Mouse (Mus musculus) limb, embryonic 12.5 days (tissue): Measurements from ENCODE around the gene Dpf3. TPM values are rescaled to one million over a fixed set of nuclear protein-coding genes. Genes with fewer than 3 reads are reported as not detected.

Source experiments
- ATAC-seq: fragments of 200-750 bp; cut with Nextera tagmentation; 2 replicates; pipeline ENCODE4 v1.8.0; 2017; ENCODE audit warnings: low read depth, moderate TSS enrichment; ENCODE audit not compliant: insufficient number of reproducible peaks, insufficient read depth, low FRiP score, low TSS enrichment
- H3K27ac ChIP-seq: fragments of 300-500 bp; sonication (generic); 2 replicates; pipeline ENCODE4 v1.5.1; 2016; ENCODE audit warnings: mild to moderate bottlenecking, moderate library complexity
- H3K27me3 ChIP-seq: fragments of 300-500 bp; sonication (generic); 2 replicates; pipeline ENCODE4 v1.6.1; 2016; ENCODE audit warnings: mild to moderate bottlenecking, moderate library complexity
- H3K36me3 ChIP-seq: fragments of 300-500 bp; sonication (generic); 2 replicates; pipeline ENCODE4 v1.6.1; 2016; ENCODE audit warnings: mild to moderate bottlenecking, moderate library complexity
- H3K4me1 ChIP-seq: fragments of 300-500 bp; sonication (generic); replicated peaks from 2 replicates; pipeline ENCODE4 v1.6.1; 2016
- H3K4me2 ChIP-seq: fragments of 300-500 bp; sonication (generic); 2 replicates; pipeline ENCODE4 v1.6.1; 2016; ENCODE audit warnings: mild to moderate bottlenecking, moderate library complexity
- H3K4me3 ChIP-seq: fragments of 300-500 bp; sonication (generic); replicated peaks from 2 replicates; pipeline ENCODE4 v1.5.1; 2016; ENCODE audit warnings: mild to moderate bottlenecking
- H3K9ac ChIP-seq: fragments of 300-500 bp; sonication (generic); replicated peaks from 2 replicates; pipeline ENCODE4 v1.6.1; 2016; ENCODE audit warnings: mild to moderate bottlenecking, moderate library complexity
- H3K9me3 ChIP-seq: fragments of 300-500 bp; sonication (generic); 2 replicates; pipeline ENCODE4 v1.6.1; 2016; ENCODE audit warnings: mild to moderate bottlenecking, moderate library complexity
- WGBS: fragments of 180-500 bp; shearing (Covaris S2); methylation state at CpG from one replicate; pipeline ENCODE4 v1.1.7; 2016; 5-methylcytosine and 5-hydroxymethylcytosine counted together
- polyA plus RNA-seq: library from polyadenylated mRNA; unstranded; fragments of >200 nt; fragmentation: Nextera tagmentation; extraction: Ambion mirVana; gene quantifications from 2 replicates; pipeline ENCODE4 v1.2.1, GENCODE M21; 2016

Gene Dpf3
- polyA plus RNA-seq, 1 experiment from 2014 or later, result 4.4 TPM

GRCm38 (mm10) chr12:83413684-83414083 is 73.8 kb downstream of the Dpf3 start:
- Histone ChIP-seq H3K4me3 (no peak overlapping the region), H3K4me2 (no peak overlapping the region), H3K27ac (no peak overlapping the region), H3K27me3 (peaks cover 9% of the 10 kb centered on the region; the same call in 1 of the 2 replicates), H3K36me3 (no peaks in the 10 kb centered on the region), H3K4me1 (peaks cover 13% of the 10 kb centered on the region), H3K9ac (no peak overlapping the region), H3K9me3 (no peaks in the 10 kb centered on the region)
- WGBS, result 92% methylated on average over 5 of the region's 5 CpGs
- ATAC-seq, result no peak

GRCm38 (mm10) chr12:83411721-83412521 is 75.6 kb downstream of the Dpf3 start:
- ATAC-seq, result no peak
- 54% methylated on average over 17 of the region's 17 CpGs for WGBS
- H3K4me3 ChIP-seq, result no peak overlapping the region
- H3K9ac ChIP-seq, result no peak overlapping the region
- no peaks in the 10 kb centered on the region for H3K36me3 ChIP-seq
- H3K27ac ChIP-seq, result no peak overlapping the region
- peaks cover 13% of the 10 kb centered on the region for H3K4me1 ChIP-seq
- H3K4me2 ChIP-seq, result no peak overlapping the region
- H3K9me3 ChIP-seq, result no peaks in the 10 kb centered on the region
- peaks cover 9% of the 10 kb centered on the region; the same call in 1 of the 2 replicates for H3K27me3 ChIP-seq

GRCm38 (mm10) chr12:83411032-83411431 is 76.5 kb downstream of the Dpf3 start:
- Histone ChIP-seq H3K27ac (no peak overlapping the region), H3K9me3 (no peaks in the 10 kb centered on the region), H3K27me3 (peaks cover 9% of the 10 kb centered on the region; the same call in 1 of the 2 replicates), H3K36me3 (no peaks in the 10 kb centered on the region), H3K4me2 (no peak overlapping the region), H3K4me3 (no peak overlapping the region), H3K4me1 (peaks cover 13% of the 10 kb centered on the region), H3K9ac (no peak overlapping the region)
- no peak for ATAC-seq
- 67% methylated on average over 5 of the region's 5 CpGs for WGBS

- WGBS, result 92% methylated on average over 12 of the region's 12 CpGs
- H3K36me3 ChIP-seq, result no peaks in the 10 kb centered on the region
- H3K4me1 ChIP-seq, result no peaks in the 10 kb centered on the region
- no peak overlapping the region for H3K4me3 ChIP-seq
- no peaks in the 10 kb centered on the region for H3K9me3 ChIP-seq
- ATAC-seq, result no peak
- H3K4me2 ChIP-seq, result no peak overlapping the region
- H3K27ac ChIP-seq, result no peak overlapping the region
- H3K9ac ChIP-seq, result no peak overlapping the region
- H3K27me3 ChIP-seq, result no peaks in the 10 kb centered on the region
Observed at GRCm38 (mm10) chr12:83405374-83406125, 82.0 kb downstream of the Dpf3 start.

- H3K9me3 ChIP-seq, result no peaks in the 10 kb centered on the region
- ATAC-seq, result no peak
- H3K27me3 ChIP-seq, result no peaks in the 10 kb centered on the region
- H3K36me3 ChIP-seq, result no peaks in the 10 kb centered on the region
- H3K4me3 ChIP-seq, result no peak overlapping the region
- H3K9ac ChIP-seq, result no peak overlapping the region
- 63% methylated on average over 5 of the region's 5 CpGs for WGBS
- H3K27ac ChIP-seq, result no peak overlapping the region
- H3K4me2 ChIP-seq, result no peak overlapping the region
- no peaks in the 10 kb centered on the region for H3K4me1 ChIP-seq
Observed at GRCm38 (mm10) chr12:83402270-83402669, 85.2 kb downstream of the Dpf3 start.

- WGBS, result 84% methylated on average over 16 of the region's 16 CpGs
- Histone ChIP-seq H3K9me3 (peaks cover 4% of the 10 kb centered on the region), H3K9ac (no peak overlapping the region), H3K4me2 (no peak overlapping the region), H3K36me3 (no peaks in the 10 kb centered on the region), H3K4me3 (no peak overlapping the region), H3K27ac (no peak overlapping the region), H3K27me3 (no peaks in the 10 kb centered on the region), H3K4me1 (no peaks in the 10 kb centered on the region)
- no peak for ATAC-seq
Observed at GRCm38 (mm10) chr12:83392011-83392410, 95.5 kb downstream of the Dpf3 start.

GRCm38 (mm10) chr12:83387554-83387953 is 100.0 kb downstream of the Dpf3 start:
- Histone ChIP-seq H3K4me3 (no peak overlapping the region), H3K36me3 (no peaks in the 10 kb centered on the region), H3K9ac (no peak overlapping the region), H3K27me3 (no peaks in the 10 kb centered on the region), H3K4me2 (no peak overlapping the region), H3K27ac (no peak overlapping the region), H3K4me1 (0 out of 2 replicates have a peak, but pooled peaks cover 3% of the 10 kb centered on the region), H3K9me3 (no peaks in the 10 kb centered on the region)
- no peak for ATAC-seq
- WGBS, result 19% methylated on average over 3 of the region's 3 CpGs

GRCm38 (mm10) chr12:83381072-83381471 is 106.4 kb downstream of the Dpf3 start:
- WGBS, result 93% methylated on average over 7 of the region's 7 CpGs
- Histone ChIP-seq H3K27me3 (peaks cover 6% of the 10 kb centered on the region; the same call in 1 of the 2 replicates), H3K4me2 (no peak overlapping the region), H3K4me1 (0 out of 2 replicates have a peak, but pooled peaks cover 3% of the 10 kb centered on the region), H3K36me3 (no peaks in the 10 kb centered on the region), H3K9ac (no peak overlapping the region), H3K27ac (no peak overlapping the region), H3K9me3 (no peaks in the 10 kb centered on the region), H3K4me3 (no peak overlapping the region)
- no peak for ATAC-seq

GRCm38 (mm10) chr12:83380016-83380415 is 107.5 kb downstream of the Dpf3 start:
- Histone ChIP-seq H3K4me2 (no peak overlapping the region), H3K27ac (no peak overlapping the region), H3K4me1 (peaks cover 5% of the 10 kb centered on the region; the same call in 1 of the 2 replicates), H3K36me3 (no peaks in the 10 kb centered on the region), H3K9me3 (no peaks in the 10 kb centered on the region), H3K9ac (no peak overlapping the region), H3K4me3 (no peak overlapping the region), H3K27me3 (peaks cover 6% of the 10 kb centered on the region; the same call in 1 of the 2 replicates)
- 71% methylated on average over 3 of the region's 3 CpGs for whole genome bisulfite sequencing
- ATAC-seq, result no peak

GRCm38 (mm10) chr12:83375015-83375831 is 112.3 kb downstream of the Dpf3 start:
- H3K27ac ChIP-seq, result no peak overlapping the region
- WGBS, result 78% methylated on average over 12 of the region's 12 CpGs

GRCm38 (mm10) chr12:83373081-83373480 is 114.4 kb downstream of the Dpf3 start:
- WGBS, result 30% methylated on average over 7 of the region's 7 CpGs
- Histone ChIP-seq H3K27ac (no peak overlapping the region), H3K4me2 (no peak overlapping the region), H3K4me3 (no peak overlapping the region), H3K9me3 (no peaks in the 10 kb centered on the region), H3K27me3 (peaks cover 6% of the 10 kb centered on the region), H3K9ac (no peak overlapping the region), H3K36me3 (no peaks in the 10 kb centered on the region), H3K4me1 (peaks cover 11% of the 10 kb centered on the region; the same call in 1 of the 2 replicates)
- ATAC-seq, result no peak

More at GRCm38 (mm10) chr12:83375015-83375831, 112.3 kb downstream of the Dpf3 start:
- Histone ChIP-seq H3K4me3 (no peak overlapping the region), H3K9me3 (no peaks in the 10 kb centered on the region), H3K27me3 (peaks cover 6% of the 10 kb centered on the region), H3K4me2 (no peak overlapping the region), H3K36me3 (no peaks in the 10 kb centered on the region), H3K9ac (no peak overlapping the region), H3K4me1 (peaks cover 11% of the 10 kb centered on the region; the same call in 1 of the 2 replicates)
- ATAC-seq, result no peak
